In the genomic region with DNA sequence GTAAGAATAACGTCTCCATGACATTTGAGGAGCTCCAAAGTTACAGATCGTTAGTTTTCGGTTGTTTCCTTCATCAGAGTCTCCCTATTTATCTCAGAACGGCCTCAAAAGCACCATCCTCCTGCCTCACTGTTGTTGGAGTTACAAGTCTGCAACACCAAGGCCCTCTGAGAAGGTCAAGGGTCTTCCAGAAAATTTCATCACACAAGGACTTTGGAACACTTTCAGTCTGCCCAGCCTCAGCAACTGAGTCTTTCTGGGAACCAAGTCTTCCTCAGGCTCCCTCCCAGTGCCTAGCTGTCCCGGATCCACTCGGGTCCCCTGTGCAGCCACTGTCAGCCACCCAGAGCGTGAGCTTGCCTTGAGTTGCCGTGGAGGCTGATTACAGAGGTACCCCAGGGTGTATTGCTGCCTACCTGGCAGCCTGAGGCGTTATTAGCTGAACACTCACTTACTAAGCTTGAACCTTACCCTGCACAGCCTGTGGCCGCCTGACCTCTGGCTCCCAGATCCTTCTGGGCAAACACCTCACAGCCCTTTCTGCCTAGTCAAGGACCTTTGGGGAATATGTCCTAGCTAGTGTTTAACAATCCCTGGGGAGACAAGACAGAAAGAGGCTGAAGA, we compare ENCODE assay signal across 9 mouse cellular contexts. TPM values are rescaled to one million over a fixed set of nuclear protein-coding genes. Genes with fewer than 3 reads are reported as not detected.
DNase-seq lines count a peak whose midpoint lies in the region; ATAC-seq and TF ChIP-seq lines count a peak whose summit lies in the region.
"Had no signal": no experiment of that assay in that cellular context is flagged by ENCODE, and none has a peak within 500 bp of the region (broad histone marks: within the 10 kb centered on the region; RNA-seq: fewer than 3 reads in every experiment).

No protein-coding gene starts in this region.

- no peaks in the 10 kb centered on the region for H3K36me3 ChIP-seq in forebrain, embryonic 15.5 days
- no peaks in the 10 kb centered on the region for H3K36me3 ChIP-seq in forebrain, postnatal 0 days (ENCODE audit: insufficient read depth)
- no peaks in the 10 kb centered on the region for H3K36me3 ChIP-seq in E14TG2a.4 (ENCODE audit: insufficient read depth, low read length)
- H3K36me3 ChIP-seq in intestine, embryonic 15.5 days, result no peaks in the 10 kb centered on the region
- no peaks in the 10 kb centered on the region for H3K36me3 ChIP-seq in limb, embryonic 12.5 days

- H3K9me3 ChIP-seq in forebrain, embryonic 15.5 days, result no peaks in the 10 kb centered on the region
- no peaks in the 10 kb centered on the region for H3K9me3 ChIP-seq in forebrain, postnatal 0 days (ENCODE audit: low read length)
- no peaks in the 10 kb centered on the region for H3K9me3 ChIP-seq in E14TG2a.4 (ENCODE audit: low read length)
- no peaks in the 10 kb centered on the region for H3K9me3 ChIP-seq in intestine, embryonic 15.5 days
- no peaks in the 10 kb centered on the region for H3K9me3 ChIP-seq in limb, embryonic 12.5 days

- no peaks in the 10 kb centered on the region for H3K27me3 ChIP-seq in forebrain, embryonic 15.5 days
- H3K27me3 ChIP-seq in forebrain, postnatal 0 days (ENCODE audit: insufficient read depth, low read length), result no peaks in the 10 kb centered on the region
- no peaks in the 10 kb centered on the region for H3K27me3 ChIP-seq in E14TG2a.4 (ENCODE audit: insufficient read depth, low read length)
- no peaks in the 10 kb centered on the region for H3K27me3 ChIP-seq in intestine, embryonic 15.5 days (replicated peaks)
- H3K27me3 ChIP-seq in limb, embryonic 12.5 days, result no peaks in the 10 kb centered on the region

- H3K4me2 ChIP-seq in forebrain, embryonic 15.5 days (replicated peaks), result 0 out of 2 replicates have a peak overlapping the region, but pooled peaks have one; percentile 3
- no peak overlapping the region; the same call in 1 of the 2 replicates for H3K4me2 ChIP-seq in forebrain, postnatal 0 days (ENCODE audit: low read depth)
- H3K4me2 ChIP-seq in intestine, embryonic 15.5 days (replicated peaks), result peak overlapping the region; percentile 55
- H3K4me2 ChIP-seq in limb, embryonic 12.5 days, result peak overlapping the region; percentile 48

- H3K4me3 ChIP-seq in forebrain, embryonic 15.5 days, result no peak overlapping the region
- H3K4me3 ChIP-seq in forebrain, postnatal 0 days (ENCODE audit: low read depth, low read length), result no peak overlapping the region
- H3K4me3 ChIP-seq in E14TG2a.4 (replicated peaks; ENCODE audit: low read length), result peak overlapping the region; percentile 74
- H3K4me3 ChIP-seq in intestine, embryonic 15.5 days (replicated peaks), result no peak overlapping the region; the same call in 1 of the 2 replicates
- peak overlapping the region; percentile 23; the same call in 1 of the 2 replicates for H3K4me3 ChIP-seq in limb, embryonic 12.5 days (replicated peaks)

- no peak for DNase-seq in forebrain, postnatal 0 days
- no peak for DNase-seq in frontal cortex, postnatal 14 days (ENCODE audit: low spot score in 2 of 2)
- DNase-seq in Muller cell, postnatal 12 days (ENCODE audit: inconsistent ontology term), result no peak
- no peak for DNase-seq in right cerebral cortex, postnatal 14 days

- no peak overlapping the region for H3K9ac ChIP-seq in forebrain, embryonic 15.5 days (replicated peaks)
- H3K9ac ChIP-seq in forebrain, postnatal 0 days, result no peak overlapping the region
- H3K9ac ChIP-seq in intestine, embryonic 15.5 days, result peak overlapping the region; percentile 40; the same call in 1 of the 2 replicates
- no peak overlapping the region; the same call in 1 of the 2 replicates for H3K9ac ChIP-seq in limb, embryonic 12.5 days (replicated peaks)

- 49% methylated on average over 10 of the region's 10 CpGs for WGBS in forebrain, embryonic 15.5 days
- WGBS in forebrain, postnatal 0 days, result 50% methylated on average over 10 of the region's 10 CpGs
- 40% methylated on average over 10 of the region's 10 CpGs for WGBS in intestine, embryonic 15.5 days
- WGBS in limb, embryonic 12.5 days, result 39% methylated on average over 10 of the region's 10 CpGs

- H3K27ac ChIP-seq in forebrain, embryonic 15.5 days (replicated peaks), result no peak overlapping the region
- no peak overlapping the region for H3K27ac ChIP-seq in forebrain, postnatal 0 days (ENCODE audit: low read depth, low read length)
- H3K27ac ChIP-seq in intestine, embryonic 15.5 days, result peak overlapping the region; percentile 2
- H3K27ac ChIP-seq in limb, embryonic 12.5 days, result no peak overlapping the region

- H3K4me1 ChIP-seq in forebrain, embryonic 15.5 days, result peaks cover 10% of the 10 kb centered on the region; the same call in 1 of the 2 replicates
- no peaks in the 10 kb centered on the region for H3K4me1 ChIP-seq in forebrain, postnatal 0 days (ENCODE audit: insufficient read depth)
- H3K4me1 ChIP-seq in E14TG2a.4 (replicated peaks; ENCODE audit: low read depth, low read length), result peaks cover 34% of the 10 kb centered on the region
- peaks cover 6% of the 10 kb centered on the region; the same call in 1 of the 2 replicates for H3K4me1 ChIP-seq in intestine, embryonic 15.5 days (replicated peaks)
- H3K4me1 ChIP-seq in limb, embryonic 12.5 days (replicated peaks), result 0 out of 2 replicates have a peak, but pooled peaks cover 13% of the 10 kb centered on the region

- TF ChIP-seq CTCF in forebrain, postnatal 0 days (IDR thresholded peaks at IDR 0.05; ENCODE audit: low read depth), result no peak
- no peak for TF ChIP-seq CTCF in E14TG2a.4 (conservative IDR thresholded peaks at IDR 0.05; ENCODE audit: low read length)

- no peak for ATAC-seq in forebrain, embryonic 15.5 days (replicated peaks)
- no peak for ATAC-seq in forebrain, postnatal 0 days
- ATAC-seq in intestine, embryonic 15.5 days, result peak; percentile 72
- ATAC-seq in limb, embryonic 12.5 days (ENCODE audit: insufficient number of reproducible peaks, insufficient read depth, low FRiP score, low TSS enrichment, low read depth), result no peak

RNA-seq across cellular contexts. Expression of gene Eno1, which starts 15.4 kb away (rescaled TPM):
- polyA plus RNA-seq in forebrain, embryonic 15.5 days (2015; fragmentation: Nextera tagmentation; extraction: Ambion mirVana), result 953 and 957 TPM in 2 replicates
- total RNA-seq in forebrain, postnatal 0 days (2014; rRNA removed), result 283 and 328 TPM in 2 replicates
- polyA plus RNA-seq in forebrain, postnatal 0 days (2015; fragmentation: Nextera tagmentation; extraction: Ambion mirVana), result 856 and 963 TPM in 2 replicates
- 1,894 and 1,951 TPM in 2 replicates for polyA plus RNA-seq in intestine, embryonic 15.5 days (2015; fragmentation: Nextera tagmentation; extraction: Ambion mirVana)
- polyA plus RNA-seq in limb, embryonic 12.5 days (2016; fragmentation: Nextera tagmentation; extraction: Ambion mirVana), result 1,793 and 1,872 TPM in 2 replicates

RNA-seq across cellular contexts. Expression of gene Car6, which starts 20.0 kb away (rescaled TPM):
- not detected in 2 replicates for polyA plus RNA-seq in forebrain, embryonic 15.5 days (2015; fragmentation: Nextera tagmentation; extraction: Ambion mirVana)
- not detected in 2 replicates for total RNA-seq in forebrain, postnatal 0 days (2014; rRNA removed)
- polyA plus RNA-seq in forebrain, postnatal 0 days (2015; fragmentation: Nextera tagmentation; extraction: Ambion mirVana), result not detected in 2 replicates
- polyA plus RNA-seq in intestine, embryonic 15.5 days (2015; fragmentation: Nextera tagmentation; extraction: Ambion mirVana), result not detected in 2 replicates
- polyA plus RNA-seq in limb, embryonic 12.5 days (2016; fragmentation: Nextera tagmentation; extraction: Ambion mirVana), result 0.22 and 0.33 TPM in 2 replicates
- total RNA-seq: heart, postnatal 25 days had no signal

Comparison
In these comparisons a context has a peak if more than half of its experiments do, and no peak if none do; other contexts are left out.
1. H3K4me3 ChIP-seq: peak in E14TG2a.4 (single experiment) and limb, embryonic 12.5 days (single experiment); none in forebrain, embryonic 15.5 days (single experiment), forebrain, postnatal 0 days (single experiment) and intestine, embryonic 15.5 days (single experiment).